Mouse (Mus musculus) lung, postnatal 25 days (tissue): Measurements from ENCODE around the gene Cntnap1.

Experiments
- DNase-seq: peaks from one replicate; pipeline ENCODE4 v3.0.0; 2022; ENCODE audit warnings: low spot score

Cntnap1 gene

GRCm38 (mm10) chr11:101170811-101171610 lies 688 bp downstream of the Cntnap1 start, which contains the start of gene Plekhh3:
Gene Plekhh3 (minus strand): TSS chr11:101171351.
- DNase-seq: peak; percentile 98

- DNase-seq: peak; percentile 75
These were observed 1.6 kb downstream of the Cntnap1 start for GRCm38 (mm10) chr11:101171721-101172433.

GRCm38 (mm10) chr11:101172434-101172815 lies 2.1 kb downstream of the Cntnap1 start:
- DNase-seq: no peak

- peak; percentile 74 for DNase-seq
These were observed 2.8 kb downstream of the Cntnap1 start for GRCm38 (mm10) chr11:101173112-101173511.

GRCm38 (mm10) chr11:101173631-101174388 lies 3.5 kb downstream of the Cntnap1 start:
- peak; percentile 80 for DNase-seq

GRCm38 (mm10) chr11:101174389-101174745 lies 4.0 kb downstream of the Cntnap1 start:
- no peak for DNase-seq

GRCm38 (mm10) chr11:101174851-101175628 lies 4.7 kb downstream of the Cntnap1 start, which contains the start of gene Ccr10:
Gene Ccr10 (minus strand): TSS chr11:101175443.
- no peak for DNase-seq

GRCm38 (mm10) chr11:101175636-101176116 lies 5.4 kb downstream of the Cntnap1 start:
- no peak for DNase-seq

GRCm38 (mm10) chr11:101176117-101176691 lies 5.9 kb downstream of the Cntnap1 start:
- DNase-seq: no peak

GRCm38 (mm10) chr11:101176933-101177773 lies 6.8 kb downstream of the Cntnap1 start:
- peak; percentile 50 for DNase-seq

- DNase-seq: no peak
These were observed 8.0 kb downstream of the Cntnap1 start for GRCm38 (mm10) chr11:101178061-101179058.

GRCm38 (mm10) chr11:101179306-101179705 lies 9.0 kb downstream of the Cntnap1 start:
- DNase-seq: no peak

GRCm38 (mm10) chr11:101180261-101180660 lies 9.9 kb downstream of the Cntnap1 start:
- DNase-seq: no peak

GRCm38 (mm10) chr11:101180846-101181740 lies 10.8 kb downstream of the Cntnap1 start:
- DNase-seq: peak; percentile 71

- DNase-seq: no peak
These were observed 11.6 kb downstream of the Cntnap1 start for GRCm38 (mm10) chr11:101181961-101182360.

GRCm38 (mm10) chr11:101182771-101183517 lies 12.6 kb downstream of the Cntnap1 start:
- DNase-seq: no peak

GRCm38 (mm10) chr11:101184984-101185383 lies 14.7 kb downstream of the Cntnap1 start:
- no peak for DNase-seq
